Mouse (Mus musculus) layer of hippocampus, postnatal 36 days (tissue): ENCODE measurements around the gene 1700093K21Rik. TPM values are rescaled to one million over a fixed set of nuclear protein-coding genes. Genes with fewer than 3 reads are reported as not detected.
"Not testable (repeated sequence)": the region's sequence is repeated elsewhere in the genome, so short reads cannot be mapped to it uniquely, and the experiment has no call there.

ENCODE experiments used
- DNase-seq, 2 experiments: peaks; one replicate each; pipeline ENCODE4 v3.0.0; 2022
- microRNA-seq, 2 experiments: library from miRNA; unstranded; fragments of <30 nt; microRNA quantifications; one replicate each; pipeline ENCODE4 v1.2.0; 2021
- total RNA-seq, 2 experiments: library from RNA; stranded (reverse); gene quantifications; 2 replicates each; pipeline ENCODE4 v1.2.3; 2021

The 1700093K21Rik gene
- not detected for total RNA-seq

DNA sequence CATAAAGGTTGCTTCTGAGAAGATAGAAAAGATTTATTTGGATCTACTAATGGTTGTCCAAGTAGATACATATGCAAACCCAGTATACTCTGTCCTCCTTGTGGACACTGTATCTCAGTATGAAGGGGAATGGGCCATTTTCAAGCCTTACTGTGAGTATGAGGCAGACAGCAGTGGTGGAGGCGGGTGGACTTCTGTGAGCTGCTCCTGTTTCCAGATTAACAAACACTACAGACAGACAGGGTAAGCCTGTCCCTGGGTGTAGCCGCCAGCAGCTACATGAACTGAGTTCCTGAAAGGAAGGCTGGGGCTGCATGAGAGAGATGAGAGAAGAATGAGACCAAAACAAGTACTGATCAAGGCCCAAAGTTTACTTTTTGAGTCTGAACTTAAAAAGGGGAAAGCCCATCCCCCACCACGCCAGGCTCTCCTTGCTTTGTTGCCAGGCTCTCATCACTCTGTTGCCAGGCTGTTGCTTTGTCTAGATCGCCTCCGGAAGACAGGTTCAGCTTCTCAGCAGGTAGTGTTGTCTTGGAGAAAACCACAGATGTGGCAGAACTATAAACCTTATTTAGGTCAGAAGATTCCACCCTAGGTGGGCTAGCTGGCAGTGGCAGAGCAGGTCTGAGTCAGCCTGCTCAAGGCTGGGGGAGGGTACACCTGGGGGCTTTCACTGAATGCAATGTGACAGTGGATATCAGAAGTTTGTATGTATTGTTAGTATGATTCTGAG is at the start of gene 1700093K21Rik:
Gene 1700093K21Rik (minus strand): TSS at position 683 of the 733 bp plus-strand sequence.
- no peak for DNase-seq

GRCm38 (mm10) chr11:23570130-23570529 is 49.2 kb upstream of the 1700093K21Rik start:
- no peak for DNase-seq

GRCm38 (mm10) chr11:23565761-23566160 is 44.8 kb upstream of the 1700093K21Rik start:
- DNase-seq = peak; percentile 72

DNA sequence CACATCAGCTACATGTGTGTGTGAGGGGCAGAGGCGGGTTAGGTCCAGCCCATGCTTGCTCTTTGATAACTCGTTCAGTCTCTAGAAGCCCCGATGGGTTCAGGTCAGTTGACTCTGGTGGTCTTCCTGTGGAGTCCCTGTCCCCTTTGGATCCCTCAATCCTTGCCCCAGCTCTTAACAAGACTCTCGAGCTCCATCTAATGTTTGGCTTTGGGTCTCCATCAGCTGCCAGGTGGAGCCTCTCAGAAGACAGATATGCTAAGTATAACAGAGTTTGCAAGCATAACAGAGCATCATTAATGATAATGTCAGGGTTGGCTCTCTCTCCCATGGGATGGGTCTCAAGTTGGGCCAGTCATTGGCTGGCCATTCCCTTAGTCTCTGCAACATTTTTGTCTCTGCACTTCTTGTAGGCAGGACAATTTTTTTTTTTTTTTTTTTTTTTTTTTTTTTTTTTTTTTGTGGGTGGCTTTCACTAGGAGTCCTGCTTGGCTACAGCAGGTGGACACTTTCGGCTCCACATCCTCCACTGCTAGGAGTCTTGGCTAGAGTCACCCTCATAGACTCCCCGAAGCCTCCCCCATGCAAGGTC is 36.2 kb upstream of the 1700093K21Rik start:
- DNase-seq = no peak

GRCm38 (mm10) chr11:23537446-23537845 is 16.5 kb upstream of the 1700093K21Rik start:
- no peak for DNase-seq

- DNase-seq = no peak
Observed at GRCm38 (mm10) chr11:23518981-23519380, 2.0 kb downstream of the 1700093K21Rik start.

DNA sequence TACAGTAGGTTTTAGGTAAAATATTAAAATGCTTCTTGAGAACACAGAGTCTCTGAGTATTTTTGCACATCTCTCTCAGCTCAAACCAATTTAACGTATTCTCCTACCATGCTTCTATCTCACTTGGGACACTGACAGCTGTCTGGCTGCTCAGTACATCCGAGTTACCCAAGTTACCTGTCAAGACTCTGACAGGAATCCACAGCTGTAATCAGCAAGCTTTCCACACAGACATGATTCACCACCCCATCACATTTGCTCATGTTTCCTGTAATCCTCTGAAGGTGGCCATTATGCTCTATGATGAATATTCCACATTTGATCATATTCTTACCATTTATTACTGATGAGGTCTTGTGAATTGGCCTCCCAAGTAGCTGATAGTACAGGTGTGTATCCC is 5.6 kb downstream of the 1700093K21Rik start:
- DNase-seq = no peak

GRCm38 (mm10) chr11:23514785-23515184 is 6.2 kb downstream of the 1700093K21Rik start:
- not testable (repeated sequence) for DNase-seq

DNA sequence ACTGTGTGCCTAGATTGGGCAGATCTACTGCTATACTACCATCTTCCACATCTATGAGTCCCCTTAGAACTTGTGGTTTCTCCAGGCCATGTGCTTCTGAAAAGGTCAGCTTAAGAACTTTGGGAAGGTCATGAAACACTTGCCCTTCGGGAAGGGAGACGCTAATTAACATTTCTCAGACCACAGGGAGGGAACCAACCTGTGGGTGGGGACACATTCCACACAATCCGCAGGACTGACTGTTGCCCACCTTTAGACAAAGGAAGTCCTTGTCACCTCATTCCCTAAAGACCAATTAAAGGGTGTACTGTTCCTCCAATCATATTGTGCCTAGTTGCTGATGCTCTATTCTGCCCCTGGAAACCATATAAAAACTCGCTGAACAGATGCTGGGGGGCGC is 16.2 kb downstream of the 1700093K21Rik start:
- DNase-seq = not testable (repeated sequence)

GRCm38 (mm10) chr11:23498609-23499008 is 22.3 kb downstream of the 1700093K21Rik start:
- DNase-seq = no peak

DNA sequence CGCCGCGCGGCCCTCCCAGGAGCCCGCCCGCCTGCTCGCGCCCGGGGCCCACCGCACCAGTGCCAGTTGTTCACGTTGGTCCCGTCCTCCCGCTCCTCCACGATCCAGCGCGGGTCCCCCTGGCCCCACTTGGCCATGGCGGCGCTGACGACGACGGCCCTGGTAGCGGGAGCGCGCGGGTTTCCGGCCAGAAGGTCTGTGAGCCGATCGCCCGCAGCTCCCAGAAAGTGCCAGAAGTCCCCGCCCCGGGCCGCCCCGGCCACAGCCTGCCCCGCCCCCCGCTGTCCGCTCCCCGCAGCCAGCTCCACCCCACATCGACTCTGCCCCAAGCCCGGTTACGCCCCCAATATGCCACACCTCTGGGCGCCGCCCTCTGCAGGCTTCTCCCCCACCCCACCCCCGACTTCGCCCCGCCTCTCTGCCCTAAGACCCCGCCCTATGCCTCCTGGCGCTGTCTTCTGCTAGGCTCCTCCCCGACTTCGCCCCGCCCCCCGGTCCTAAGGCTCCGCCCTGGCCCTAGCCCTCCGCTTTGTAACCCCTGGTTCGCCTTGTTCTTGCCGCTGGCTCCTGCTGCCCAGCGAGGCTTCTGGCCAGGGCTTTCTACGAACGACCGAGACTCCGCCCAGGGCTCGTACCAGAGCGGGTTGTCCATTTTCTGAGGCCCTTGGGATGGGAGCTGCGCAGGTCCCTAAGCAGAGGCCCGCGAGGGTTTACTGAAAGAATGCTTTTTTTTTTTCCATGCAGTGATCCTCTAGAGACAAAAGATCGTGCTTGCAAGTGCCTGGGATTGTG is 23.0 kb downstream of the 1700093K21Rik start, which contains the start of gene Ahsa2:
Gene Ahsa2 (minus strand): TSS at position 313 of the 792 bp plus-strand sequence.
- DNase-seq = peak; percentile 92 to 95

DNA sequence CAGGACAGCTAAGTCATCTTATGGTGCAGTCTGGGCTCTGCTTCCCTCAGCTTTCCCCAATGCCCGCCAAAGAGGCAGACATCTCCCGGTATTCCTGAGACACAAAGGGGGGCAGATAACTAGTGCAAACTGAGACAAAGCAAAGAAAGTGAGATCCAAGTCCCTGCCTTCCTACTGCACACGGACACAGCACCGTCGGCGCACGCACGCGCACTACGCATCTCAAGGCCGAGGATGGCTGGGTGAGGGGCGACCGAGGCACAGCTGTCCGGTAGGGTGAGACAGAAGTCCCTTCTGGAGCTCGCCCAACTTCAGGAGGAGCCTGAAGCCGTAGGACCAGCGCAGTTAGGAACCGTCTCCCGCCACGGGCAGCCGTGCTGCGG is 23.6 kb downstream of the 1700093K21Rik start:
- peak in 1 of 2 experiments; percentile 69 for DNase-seq

- DNase-seq = no peak
Observed at GRCm38 (mm10) chr11:23496661-23497060, 24.3 kb downstream of the 1700093K21Rik start.

DNA sequence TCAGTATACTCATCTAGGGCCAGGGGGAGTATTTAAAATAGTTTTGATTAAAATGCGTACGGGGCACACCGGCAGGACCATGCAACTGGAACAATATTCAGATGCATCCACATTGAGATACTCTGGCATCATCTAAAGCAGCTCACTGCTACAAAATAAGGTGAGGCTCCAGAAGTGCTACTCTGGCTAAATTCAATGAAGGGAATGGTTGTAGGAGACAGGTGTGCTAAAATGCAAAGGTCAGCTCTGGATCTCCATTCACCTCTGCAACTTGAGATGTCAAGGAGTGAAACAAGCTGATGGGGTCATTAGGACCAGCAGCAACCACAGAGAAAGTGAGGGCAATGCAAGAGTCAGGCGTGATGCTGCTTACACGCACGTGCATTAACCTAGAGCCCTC is 25.7 kb downstream of the 1700093K21Rik start:
- no peak for DNase-seq

DNA sequence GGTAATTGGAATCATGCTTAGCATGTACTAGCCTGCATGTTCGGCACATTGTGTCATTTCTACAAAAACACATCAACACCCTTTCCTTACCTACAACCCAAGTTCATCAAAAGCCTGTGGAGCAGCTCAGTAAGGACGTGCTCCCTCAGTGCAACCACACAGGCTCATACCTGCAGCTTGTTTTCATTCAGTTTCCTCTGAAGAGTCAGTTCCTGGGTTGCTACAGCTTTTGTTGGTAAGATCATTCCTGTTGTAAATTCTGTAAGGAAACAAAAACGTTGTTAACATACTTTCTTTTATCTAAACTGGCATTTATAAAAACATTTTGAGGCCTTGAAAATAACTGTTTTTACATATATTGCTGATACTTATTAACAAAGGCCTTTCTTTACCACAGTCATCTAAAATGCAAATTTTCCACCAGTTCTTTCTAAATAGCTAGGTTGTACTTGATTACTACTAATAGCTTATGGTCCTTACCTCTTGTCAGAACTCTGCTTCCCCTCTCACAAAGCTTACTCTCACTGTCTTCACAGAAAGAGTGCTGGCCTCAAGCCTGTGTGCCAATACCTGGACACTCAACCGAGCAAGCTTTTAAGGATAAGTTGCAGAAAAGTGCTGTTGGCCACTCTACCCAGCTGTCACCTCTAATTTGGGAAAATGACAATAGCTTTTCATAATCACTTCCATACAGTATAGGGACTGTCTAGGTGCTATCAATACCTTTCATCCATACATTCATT is 28.7 kb downstream of the 1700093K21Rik start:
- no peak for DNase-seq

GRCm38 (mm10) chr11:23489955-23490354 is 31.0 kb downstream of the 1700093K21Rik start:
- DNase-seq = no peak

Small RNA genes within 50 kb of the gene (microRNA-seq; reads per million reads assigned to microRNA genes)
- gene Gm47279 = 0 reads per million in 2 experiments

Other genes starting within 250 kb of the 1700093K21Rik start
- 10 to 100 TPM; 81.6 to 88.3 TPM for gene Usp34, start 214.3 kb downstream of the 1700093K21Rik start, total RNA-seq
- 10 to 100 TPM; 64.2 to 71.6 TPM for gene Ahsa2, start 23.1 kb downstream of the 1700093K21Rik start, total RNA-seq
- gene 0610010F05Rik, start 112.5 kb upstream of the 1700093K21Rik start, total RNA-seq = 10 to 100 TPM; 34.7 to 36.2 TPM
- 10 to 100 TPM; 12.4 to 15.5 TPM for gene Pus10, start 144.5 kb upstream of the 1700093K21Rik start, total RNA-seq
- 10 to 100 TPM; 28.4 to 29.7 TPM for gene Pex13, start 144.8 kb upstream of the 1700093K21Rik start, total RNA-seq
- gene Rel, start 249.8 kb upstream of the 1700093K21Rik start, total RNA-seq = 1 to 10 TPM; 2.6 to 2.7 TPM